Mouse (Mus musculus): Measurements from ENCODE around the gene E130208F15Rik.

GRCm38 (mm10) chr7:30335688-30336087 is 14.1 kb downstream of the E130208F15Rik start:
- no peak for TF ChIP-seq CTCF (IDR thresholded peaks at IDR 0.05; ENCODE audit: low read depth)
- TF ChIP-seq EP300 (IDR thresholded peaks at IDR 0.05; ENCODE audit: low read depth) = no peak

All from liver, postnatal 0 days (tissue).